Mouse (Mus musculus) spleen, postnatal 4 days (tissue): ENCODE results near the gene Rfxap.

Source experiments
- DNase-seq, 2 experiments: peaks; one replicate each; pipeline ENCODE4 v3.0.0; 2022; ENCODE audit warnings: low spot score in 2 of 2

The Rfxap gene

GRCm38 (mm10) chr3:54807666-54808217 lies at the start of gene Rfxap:
Rfxap (minus strand) TSS chr3:54807791.
- peak; percentile 95 to 99 for DNase-seq

DNA sequence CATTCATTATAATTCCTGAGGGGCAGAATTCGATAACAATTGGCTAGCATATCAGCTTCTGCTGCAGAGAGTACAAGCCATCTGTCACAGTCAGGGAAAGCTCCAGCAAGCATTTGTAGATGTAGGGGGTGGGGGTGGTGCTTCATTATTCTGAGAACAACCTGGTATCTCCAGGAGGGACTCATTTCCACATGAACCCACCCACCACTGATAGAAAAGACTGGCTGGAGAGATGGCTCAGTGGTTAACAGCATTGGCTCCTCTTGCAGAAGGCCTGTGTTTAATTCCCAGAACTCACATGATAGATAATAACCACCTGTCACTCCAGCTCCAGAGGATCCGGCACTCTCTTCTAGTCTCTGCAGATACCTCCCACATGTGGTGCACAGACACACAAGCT lies 27.8 kb upstream of the Rfxap start:
- no peak for DNase-seq

GRCm38 (mm10) chr3:54832491-54832890 lies 24.9 kb upstream of the Rfxap start:
- no peak for DNase-seq

- DNase-seq = no peak
These were observed 14.9 kb upstream of the Rfxap start for GRCm38 (mm10) chr3:54822526-54822925.

GRCm38 (mm10) chr3:54815292-54815691 lies 7.7 kb upstream of the Rfxap start:
- peak; percentile 37 to 68 for DNase-seq

DNA sequence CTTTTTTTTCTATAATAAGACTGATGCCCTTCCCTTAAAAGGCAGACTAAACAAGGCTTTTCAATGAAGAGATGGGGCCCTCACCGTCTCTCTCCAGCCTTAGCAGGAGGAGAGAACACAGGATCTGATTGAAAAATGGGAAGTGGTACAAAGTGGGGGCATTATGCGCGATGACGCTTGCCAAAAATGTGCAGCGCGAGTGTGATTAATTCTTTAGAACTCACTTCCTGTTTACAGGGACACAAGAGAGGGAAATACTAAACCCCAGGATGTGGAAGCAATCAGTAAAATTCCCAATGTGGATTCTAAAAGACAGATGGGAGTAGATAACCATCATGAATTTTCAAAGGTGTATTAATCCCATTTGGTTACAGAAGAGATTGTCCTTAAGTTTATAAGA lies 7.0 kb upstream of the Rfxap start:
- no peak for DNase-seq

- DNase-seq = no peak
These were observed 5.9 kb upstream of the Rfxap start for GRCm38 (mm10) chr3:54813418-54813988.

DNA sequence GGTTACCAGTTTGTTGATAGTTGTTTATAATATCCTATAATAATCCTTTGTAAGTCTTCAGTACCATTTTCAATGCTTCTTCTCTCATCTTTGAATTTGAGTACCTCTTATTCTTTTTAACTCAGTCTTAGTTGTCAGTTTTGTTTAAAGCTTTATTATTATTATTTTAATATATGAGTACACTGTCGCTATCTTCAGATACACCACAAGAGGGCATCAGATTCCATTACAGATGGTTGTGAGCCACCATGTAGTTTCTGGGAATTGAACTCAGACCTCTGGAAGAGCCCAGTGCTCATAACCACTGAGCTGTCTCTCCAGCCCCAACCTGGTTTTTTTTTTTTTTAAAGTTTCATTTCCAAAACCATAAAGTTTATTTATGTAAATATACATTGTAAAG lies 4.0 kb upstream of the Rfxap start:
- no peak for DNase-seq

DNA sequence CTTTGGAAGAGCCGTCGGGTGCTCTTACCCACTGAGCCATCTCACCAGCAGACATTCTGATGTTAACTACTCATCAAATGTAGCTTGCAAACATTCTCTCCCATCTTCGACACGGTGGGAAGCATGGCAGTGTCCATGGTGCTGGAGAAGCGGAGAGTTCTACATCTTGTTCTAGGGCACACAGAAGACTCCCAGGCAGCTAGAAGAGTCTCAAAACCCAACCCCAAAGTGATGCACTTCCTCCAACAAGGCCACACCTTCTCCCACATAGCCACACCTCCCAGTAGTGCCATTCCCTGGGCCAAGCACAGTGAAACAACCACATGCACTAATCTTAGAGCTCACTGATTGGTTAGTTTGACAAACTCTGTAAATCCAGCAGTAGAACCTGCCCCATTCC lies 1.5 kb upstream of the Rfxap start:
- no peak for DNase-seq

- DNase-seq = no peak
These were observed 430 bp downstream of the Rfxap start for GRCm38 (mm10) chr3:54807061-54807661.

GRCm38 (mm10) chr3:54803713-54804112 lies 3.9 kb downstream of the Rfxap start:
- DNase-seq = no peak

- DNase-seq = peak in 1 of 2 experiments; percentile 24
These were observed 10.4 kb downstream of the Rfxap start for GRCm38 (mm10) chr3:54797211-54797610.

GRCm38 (mm10) chr3:54795806-54796205 lies 11.8 kb downstream of the Rfxap start:
- no peak for DNase-seq

DNA sequence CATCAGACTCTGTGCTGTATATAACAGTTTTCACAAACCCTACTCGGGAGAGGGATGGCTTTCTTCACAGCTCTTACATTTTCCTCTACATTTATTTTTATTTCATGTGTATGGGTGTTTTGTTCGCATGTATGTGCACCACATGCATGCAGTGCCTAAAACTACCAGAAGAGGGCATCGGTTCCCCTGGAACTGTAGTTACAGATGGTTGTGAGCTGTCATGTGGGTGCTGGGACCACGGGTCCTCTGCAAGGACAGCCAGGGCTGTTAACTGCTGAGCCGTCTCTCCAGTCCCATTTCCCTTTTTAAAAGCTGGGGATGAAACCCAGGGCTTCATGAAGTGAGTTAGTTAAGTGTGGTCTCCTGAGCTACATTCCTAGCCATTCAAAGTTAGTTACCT lies 12.2 kb downstream of the Rfxap start:
- no peak for DNase-seq

DNA sequence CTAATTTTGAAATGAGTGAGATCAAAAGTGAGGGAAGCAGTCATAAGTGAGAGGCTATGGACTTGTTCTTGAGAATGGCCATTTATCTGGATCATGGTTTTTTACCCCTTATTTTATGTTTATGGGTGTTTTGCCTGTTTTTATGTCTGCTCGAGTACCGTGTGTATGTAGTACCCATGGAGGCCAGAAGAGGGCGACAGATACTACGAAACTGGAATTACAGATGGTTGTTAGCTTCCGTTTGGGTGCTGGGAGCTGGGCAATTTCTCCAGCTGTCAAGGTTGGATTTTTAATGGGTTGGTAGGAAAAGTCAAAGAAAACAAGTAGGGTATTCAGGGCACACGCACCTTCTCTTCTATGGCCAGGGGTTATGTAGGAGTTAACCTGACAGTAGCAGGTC lies 13.8 kb downstream of the Rfxap start:
- no peak for DNase-seq

GRCm38 (mm10) chr3:54791822-54792677 lies 15.5 kb downstream of the Rfxap start:
- no peak for DNase-seq

DNA sequence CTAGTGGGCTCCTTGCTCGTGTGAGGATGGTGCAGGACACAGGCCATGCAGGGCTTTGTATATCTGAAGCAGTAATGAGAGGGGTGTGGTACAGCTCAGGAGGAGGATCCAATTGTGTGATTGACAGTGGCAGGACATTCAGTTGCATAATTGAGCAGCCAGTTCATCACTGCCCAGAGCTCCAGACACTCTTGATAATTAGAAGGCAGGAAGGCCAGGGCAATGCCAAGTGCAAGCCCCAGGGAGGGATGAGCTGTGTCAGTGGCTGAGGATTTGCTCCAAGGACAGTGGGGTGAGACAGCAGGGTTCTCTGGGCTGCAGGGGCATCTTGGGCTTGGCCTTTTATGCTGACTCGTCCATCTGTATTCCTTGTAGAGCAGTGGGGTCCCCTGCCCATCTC lies 17.0 kb downstream of the Rfxap start:
- DNase-seq = no peak

DNA sequence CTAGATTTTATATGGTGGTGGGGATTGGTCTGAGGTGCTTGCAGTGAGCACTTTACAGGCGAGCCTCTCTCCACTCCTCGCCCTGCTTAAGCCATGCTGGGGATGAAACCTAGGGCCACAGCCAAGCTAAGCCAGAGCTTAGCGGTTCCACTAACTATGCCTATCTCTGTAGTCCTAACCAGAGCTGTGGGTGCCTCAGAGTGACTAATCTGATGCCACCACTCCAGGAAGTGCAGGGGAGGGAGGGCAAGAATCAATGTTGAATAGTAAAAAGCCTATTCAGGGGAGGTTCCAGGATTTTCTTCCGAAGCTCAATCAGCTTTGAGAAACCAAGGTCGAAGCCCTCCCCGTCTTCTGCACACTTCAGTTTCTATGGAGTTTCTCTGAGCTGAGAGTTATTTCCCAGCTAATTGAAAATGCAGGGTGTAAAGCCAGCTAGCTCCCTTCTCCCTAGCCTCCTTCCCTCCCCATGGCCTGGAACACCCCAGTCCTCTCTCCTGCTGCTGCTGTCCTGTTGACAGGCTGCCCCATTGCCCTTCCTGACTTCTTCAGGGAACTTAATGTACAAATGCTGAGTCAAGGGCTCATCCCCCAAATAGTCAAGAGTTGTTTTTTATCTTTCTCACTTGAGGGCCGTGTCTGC lies 31.5 kb downstream of the Rfxap start:
- DNase-seq = no peak

DNA sequence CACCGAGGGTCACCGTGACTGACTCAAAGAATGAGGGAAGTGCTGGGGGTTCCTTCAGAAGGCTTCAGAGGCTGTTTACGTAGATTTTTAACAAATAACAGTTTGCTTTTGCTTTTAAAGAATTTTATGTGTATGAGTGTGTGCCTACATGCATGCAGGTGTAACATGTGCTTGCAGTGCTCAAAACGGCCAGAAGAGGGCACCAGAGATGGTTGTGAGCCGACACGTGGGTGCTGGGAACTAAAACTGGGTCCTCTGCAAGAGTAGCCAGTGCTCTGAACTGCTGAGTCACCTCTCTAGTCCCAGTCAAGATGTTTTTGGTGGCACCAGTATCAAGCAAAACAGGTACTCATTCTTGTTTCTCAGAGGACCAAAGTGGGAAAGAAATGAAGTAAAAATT lies 34.0 kb downstream of the Rfxap start:
- no peak for DNase-seq

DNA sequence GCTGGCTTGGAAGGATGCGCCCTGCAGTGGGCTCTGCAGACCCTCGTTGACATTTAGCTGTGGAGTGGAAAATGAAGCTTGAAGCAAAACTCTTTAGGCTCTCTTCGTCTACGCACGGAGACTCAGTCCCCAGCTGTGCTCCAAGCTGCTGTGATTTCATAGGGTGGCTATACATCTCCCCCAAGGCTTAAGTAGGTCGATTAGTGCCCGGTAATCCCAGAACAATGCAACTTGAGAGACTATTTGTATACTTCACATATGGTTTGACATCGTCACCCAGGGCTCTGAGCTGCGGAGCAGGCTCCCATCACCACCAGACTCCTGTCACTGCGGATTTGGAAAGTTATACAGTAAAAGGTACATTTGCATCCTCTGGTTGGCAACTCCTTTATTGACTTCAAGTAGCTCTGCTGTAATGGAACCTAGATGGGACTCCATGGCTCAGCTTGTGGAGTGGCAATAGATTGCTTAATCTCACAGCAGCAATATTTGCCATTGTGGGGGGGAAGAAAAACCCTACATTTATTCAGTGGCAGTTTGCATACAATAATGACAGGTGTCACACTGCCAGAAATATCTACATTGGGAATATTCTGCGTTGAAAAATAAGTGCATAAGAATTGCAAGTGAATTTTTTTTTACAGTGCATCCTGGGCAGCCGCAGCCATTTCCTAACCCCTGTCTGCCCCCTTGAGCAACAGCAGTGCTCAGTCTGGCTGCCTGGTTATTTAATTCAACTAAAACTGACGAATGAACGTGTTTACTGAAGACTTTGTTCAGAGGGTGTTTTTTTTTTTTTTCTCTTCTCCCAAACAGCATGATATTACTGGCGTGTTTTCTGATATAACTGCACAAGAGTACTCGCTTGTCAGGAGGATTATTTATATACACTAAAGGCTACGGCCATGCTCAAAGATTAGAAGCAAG lies 38.0 kb downstream of the Rfxap start:
- DNase-seq = no peak

- DNase-seq = no peak
These were observed 39.0 kb downstream of the Rfxap start for GRCm38 (mm10) chr3:54768592-54768991.
